Mouse (Mus musculus) limb, embryonic 12.5 days (tissue): ENCODE data around the gene Ube2ql1. TPM values are rescaled to one million over a fixed set of nuclear protein-coding genes. Genes with fewer than 3 reads are reported as not detected.

Experiments used
- ATAC-seq: fragments of 200-750 bp; cut with Nextera tagmentation; 2 replicates; pipeline ENCODE4 v1.8.0; 2017; ENCODE audit warnings: low read depth, moderate TSS enrichment; ENCODE audit not compliant: insufficient number of reproducible peaks, insufficient read depth, low FRiP score, low TSS enrichment
- H3K27ac ChIP-seq: fragments of 300-500 bp; sonication (generic); 2 replicates; pipeline ENCODE4 v1.5.1; 2016; ENCODE audit warnings: mild to moderate bottlenecking, moderate library complexity
- H3K27me3 ChIP-seq: fragments of 300-500 bp; sonication (generic); 2 replicates; pipeline ENCODE4 v1.6.1; 2016; ENCODE audit warnings: mild to moderate bottlenecking, moderate library complexity
- H3K36me3 ChIP-seq: fragments of 300-500 bp; sonication (generic); 2 replicates; pipeline ENCODE4 v1.6.1; 2016; ENCODE audit warnings: mild to moderate bottlenecking, moderate library complexity
- H3K4me1 ChIP-seq: fragments of 300-500 bp; sonication (generic); replicated peaks from 2 replicates; pipeline ENCODE4 v1.6.1; 2016
- H3K4me2 ChIP-seq: fragments of 300-500 bp; sonication (generic); 2 replicates; pipeline ENCODE4 v1.6.1; 2016; ENCODE audit warnings: mild to moderate bottlenecking, moderate library complexity
- H3K4me3 ChIP-seq: fragments of 300-500 bp; sonication (generic); replicated peaks from 2 replicates; pipeline ENCODE4 v1.5.1; 2016; ENCODE audit warnings: mild to moderate bottlenecking
- H3K9ac ChIP-seq: fragments of 300-500 bp; sonication (generic); replicated peaks from 2 replicates; pipeline ENCODE4 v1.6.1; 2016; ENCODE audit warnings: mild to moderate bottlenecking, moderate library complexity
- H3K9me3 ChIP-seq: fragments of 300-500 bp; sonication (generic); 2 replicates; pipeline ENCODE4 v1.6.1; 2016; ENCODE audit warnings: mild to moderate bottlenecking, moderate library complexity
- WGBS: fragments of 180-500 bp; shearing (Covaris S2); methylation state at CpG from one replicate; pipeline ENCODE4 v1.1.7; 2016; 5-methylcytosine and 5-hydroxymethylcytosine counted together
- polyA plus RNA-seq: library from polyadenylated mRNA; unstranded; fragments of >200 nt; fragmentation: Nextera tagmentation; extraction: Ambion mirVana; gene quantifications from 2 replicates; pipeline ENCODE4 v1.2.1, GENCODE M21; 2016

Gene Ube2ql1
- polyA plus RNA-seq, 1 experiment from 2014 or later, result 2.9 TPM

DNA sequence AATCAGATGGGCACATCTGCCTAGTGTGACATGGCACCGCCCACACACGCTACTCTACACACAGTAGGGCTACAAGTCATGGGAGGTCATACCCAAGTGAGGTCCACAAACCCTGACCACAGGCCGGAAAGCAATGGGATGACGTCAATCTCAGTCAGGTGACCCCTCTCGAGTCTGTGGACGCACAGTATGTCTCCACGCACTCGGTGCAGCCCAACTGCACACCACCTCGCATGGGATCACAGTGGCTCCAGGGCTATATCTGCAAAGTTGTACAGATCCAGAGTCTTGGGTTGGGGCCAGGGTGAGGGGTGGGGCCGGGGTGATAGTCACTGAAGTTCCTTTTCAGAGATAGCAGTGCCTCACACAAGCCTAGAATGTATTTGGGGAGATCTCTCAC, 67.1 kb downstream of the Ube2ql1 start:
- Histone ChIP-seq H3K4me2 (no peak overlapping the region), H3K9me3 (no peaks in the 10 kb centered on the region), H3K4me3 (no peak overlapping the region), H3K9ac (no peak overlapping the region), H3K36me3 (no peaks in the 10 kb centered on the region), H3K27ac (no peak overlapping the region), H3K27me3 (no peaks in the 10 kb centered on the region), H3K4me1 (no peaks in the 10 kb centered on the region)
- ATAC-seq, result no peak
- 87% methylated on average over 10 of the region's 10 CpGs for WGBS

DNA sequence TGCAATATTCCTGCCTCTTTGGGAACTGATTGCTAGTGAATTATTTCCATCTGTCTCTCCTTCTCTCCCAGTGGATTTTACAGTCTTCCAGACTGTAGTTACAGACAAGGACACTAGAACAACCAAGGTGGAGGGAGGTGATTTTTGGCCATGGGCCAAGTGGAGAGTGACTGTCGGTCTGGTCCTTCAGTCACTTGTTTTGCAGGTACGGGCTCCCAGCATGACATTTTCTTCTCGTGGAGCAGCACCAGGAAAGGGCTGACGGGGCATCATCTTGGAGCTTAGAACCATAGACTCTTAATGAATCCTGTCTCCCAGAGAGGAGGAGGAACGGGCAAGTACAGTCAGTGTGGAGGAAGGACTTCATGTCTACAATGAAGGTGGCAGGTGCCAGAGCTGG, 67.6 kb downstream of the Ube2ql1 start:
- Histone ChIP-seq H3K4me2 (no peak overlapping the region), H3K4me3 (no peak overlapping the region), H3K4me1 (no peaks in the 10 kb centered on the region), H3K27me3 (no peaks in the 10 kb centered on the region), H3K9ac (no peak overlapping the region), H3K27ac (no peak overlapping the region), H3K36me3 (no peaks in the 10 kb centered on the region), H3K9me3 (no peaks in the 10 kb centered on the region)
- WGBS, result 83% methylated on average over 5 of the region's 5 CpGs
- ATAC-seq, result no peak

- H3K4me3 ChIP-seq, result no peak overlapping the region
- H3K27ac ChIP-seq, result no peak overlapping the region
- WGBS, result 83% methylated on average over 3 of the region's 3 CpGs
- H3K4me1 ChIP-seq, result no peaks in the 10 kb centered on the region
- no peaks in the 10 kb centered on the region for H3K27me3 ChIP-seq
- no peak for ATAC-seq
- no peak overlapping the region for H3K4me2 ChIP-seq
- no peak overlapping the region for H3K9ac ChIP-seq
- no peaks in the 10 kb centered on the region for H3K36me3 ChIP-seq
- no peaks in the 10 kb centered on the region for H3K9me3 ChIP-seq
These were observed 85.2 kb downstream of the Ube2ql1 start for GRCm38 (mm10) chr13:69654508-69654907.

Other genes with a start within 250 kb of the Ube2ql1 start
- 130 and 131 TPM in 2 replicates for gene Nsun2, start 206.1 kb downstream of the Ube2ql1 start, polyA plus RNA-seq
- gene Tent4a, start 205.3 kb downstream of the Ube2ql1 start, polyA plus RNA-seq, result 6.3 and 7.3 TPM in 2 replicates
- 27.9 and 28.6 TPM in 2 replicates for gene Srd5a1, start 128.4 kb downstream of the Ube2ql1 start, polyA plus RNA-seq
- gene Med10, start 62.5 kb upstream of the Ube2ql1 start, polyA plus RNA-seq, result 159 and 168 TPM in 2 replicates